Mouse (Mus musculus) heart, embryonic 12.5 days (tissue): ENCODE data around the gene Rhof. TPM values are rescaled to one million over a fixed set of nuclear protein-coding genes. Genes with fewer than 3 reads are reported as not detected.

Experiments used
- ATAC-seq: fragments of 200-750 bp; cut with Nextera tagmentation; 2 replicates; pipeline ENCODE4 v1.8.0; 2017; ENCODE audit warnings: moderate TSS enrichment, moderate library complexity; ENCODE audit not compliant: insufficient number of reproducible peaks, low FRiP score
- H3K27ac ChIP-seq: fragments of 300-500 bp; sonication (generic); 2 replicates; pipeline ENCODE4 v1.5.1; 2016; ENCODE audit warnings: mild to moderate bottlenecking, moderate library complexity; ENCODE audit not compliant: poor library complexity, severe bottlenecking
- H3K27me3 ChIP-seq: fragments of 300-500 bp; sonication (generic); replicated peaks from 2 replicates; pipeline ENCODE4 v1.6.1; 2016; ENCODE audit warnings: mild to moderate bottlenecking, moderate library complexity
- H3K36me3 ChIP-seq: fragments of 300-500 bp; sonication (generic); 2 replicates; pipeline ENCODE4 v1.6.1; 2016; ENCODE audit warnings: mild to moderate bottlenecking, moderate library complexity
- H3K4me1 ChIP-seq: fragments of 300-500 bp; sonication (generic); replicated peaks from 2 replicates; pipeline ENCODE4 v1.6.1; 2016; ENCODE audit warnings: mild to moderate bottlenecking
- H3K4me2 ChIP-seq: fragments of 300-500 bp; sonication (generic); 2 replicates; pipeline ENCODE4 v1.6.1; 2016; ENCODE audit warnings: mild to moderate bottlenecking, moderate library complexity
- H3K4me3 ChIP-seq: fragments of 300-500 bp; sonication (generic); 2 replicates; pipeline ENCODE4 v1.5.1; 2016; ENCODE audit warnings: mild to moderate bottlenecking
- H3K9ac ChIP-seq: fragments of 300-500 bp; sonication (generic); 2 replicates; pipeline ENCODE4 v1.6.1; 2016; ENCODE audit warnings: mild to moderate bottlenecking, moderate library complexity
- H3K9me3 ChIP-seq: fragments of 300-500 bp; sonication (generic); replicated peaks from 2 replicates; pipeline ENCODE4 v1.6.1; 2016; ENCODE audit warnings: mild to moderate bottlenecking, moderate library complexity
- WGBS: fragments of 180-500 bp; shearing (Covaris S2); methylation state at CpG from one replicate; pipeline ENCODE4 v1.1.7; 2016; 5-methylcytosine and 5-hydroxymethylcytosine counted together
- polyA plus RNA-seq: library from polyadenylated mRNA; unstranded; fragments of >200 nt; fragmentation: Nextera tagmentation; extraction: Ambion mirVana; gene quantifications from 2 replicates; pipeline ENCODE4 v1.2.1, GENCODE M21; 2016

Rhof gene
- polyA plus RNA-seq, 1 experiment from 2014 or later = 1.3 TPM

DNA sequence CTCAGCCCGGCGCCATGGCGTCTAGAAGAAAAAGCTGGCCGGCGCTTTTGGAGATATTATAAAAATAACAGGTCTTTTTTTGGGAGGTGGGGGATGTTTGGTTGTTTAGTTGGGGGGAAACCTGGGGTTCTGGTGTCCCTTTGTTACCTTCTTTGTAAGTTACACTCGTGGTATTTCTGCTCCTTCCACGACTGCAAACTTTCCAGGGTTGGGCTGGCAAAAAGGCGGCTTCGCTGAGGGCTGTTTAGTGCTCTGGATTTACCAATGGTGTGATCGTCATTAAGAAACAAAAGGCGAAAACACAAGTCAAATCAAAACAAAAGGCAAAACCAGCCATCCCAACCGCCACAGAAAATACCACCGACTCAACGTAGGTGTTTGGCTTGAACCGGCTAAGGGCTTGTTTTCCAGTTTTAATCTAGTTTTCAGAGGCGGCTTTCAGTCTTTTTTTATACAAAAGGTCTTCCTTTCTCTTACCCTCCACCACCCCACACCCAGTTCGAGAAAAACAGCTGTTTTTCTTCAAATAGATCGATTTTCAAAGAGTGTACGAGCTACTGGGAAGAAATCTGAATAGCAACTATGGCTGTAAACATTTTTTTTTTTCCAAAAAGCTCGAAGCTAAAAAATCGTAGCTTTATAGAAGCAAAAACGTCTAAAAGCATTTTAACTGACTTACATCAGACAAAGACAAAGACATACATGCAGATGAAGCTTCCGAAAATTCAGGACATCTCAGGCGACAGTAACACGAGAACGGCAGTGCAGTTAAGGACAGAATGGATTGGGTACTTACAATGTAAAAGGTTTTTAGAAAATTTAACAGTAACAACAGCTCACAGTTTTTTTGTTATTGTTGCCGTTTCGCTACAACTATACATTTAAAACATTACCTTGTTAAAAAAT lies 7.5 kb upstream of the Rhof start:
- 1% methylated on average over 28 of the region's 28 CpGs for WGBS
- peak overlapping the region; percentile 100 for H3K27ac ChIP-seq
- peak overlapping the region; percentile 67 for H3K4me3 ChIP-seq
- peaks cover 60% of the 10 kb centered on the region for H3K4me1 ChIP-seq
- no peaks in the 10 kb centered on the region for H3K27me3 ChIP-seq
- H3K36me3 ChIP-seq = peaks cover 2% of the 10 kb centered on the region; the same call in 1 of the 2 replicates
- H3K9me3 ChIP-seq = no peaks in the 10 kb centered on the region
- ATAC-seq = no peak
- peak overlapping the region; percentile 94 for H3K4me2 ChIP-seq
- H3K9ac ChIP-seq = peak overlapping the region; percentile 98

DNA sequence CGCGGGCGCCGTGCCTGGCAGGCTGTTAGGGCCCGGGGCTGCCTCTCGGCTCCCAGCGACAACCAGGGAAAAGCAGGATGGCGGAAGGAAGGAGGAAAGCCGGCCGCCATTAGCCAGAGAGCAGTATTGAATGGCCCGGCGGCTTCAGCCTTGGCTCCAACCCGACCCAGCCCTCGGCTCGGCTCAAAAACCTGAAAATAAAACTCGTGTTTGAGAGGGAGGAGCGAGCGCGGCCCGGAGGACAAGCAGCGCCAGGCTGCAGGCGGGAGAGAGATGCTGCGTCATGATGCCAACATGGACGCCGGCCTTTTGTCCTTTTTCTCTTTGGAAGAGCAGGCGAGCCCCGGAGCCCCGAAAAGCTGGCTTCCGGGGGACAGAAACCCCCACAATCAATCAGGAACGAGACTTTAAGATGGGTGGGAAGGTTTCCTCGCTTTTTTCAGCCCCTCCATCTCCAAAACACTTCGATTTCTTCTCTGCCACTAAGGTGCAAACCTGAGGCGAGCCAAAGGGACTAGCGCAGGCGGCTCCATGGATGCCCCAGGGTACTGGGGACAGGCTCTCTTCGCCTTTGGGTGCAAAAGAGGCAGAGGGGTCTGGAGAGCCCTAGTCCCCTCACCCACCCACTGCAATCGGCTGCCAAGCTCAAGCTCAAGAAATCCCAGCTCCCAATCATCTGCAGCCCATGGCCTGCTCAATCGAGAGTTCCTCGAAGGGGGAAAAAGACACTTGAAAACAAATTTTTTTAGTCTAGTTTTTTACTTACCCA lies 6.6 kb upstream of the Rhof start:
- peak overlapping the region; percentile 94 for H3K4me2 ChIP-seq
- under 1% methylated on average over 39 of the region's 39 CpGs for WGBS
- H3K27ac ChIP-seq = peak overlapping the region; percentile 100
- peaks cover 60% of the 10 kb centered on the region for H3K4me1 ChIP-seq
- peak overlapping the region; percentile 67 for H3K4me3 ChIP-seq
- no peaks in the 10 kb centered on the region for H3K9me3 ChIP-seq
- H3K27me3 ChIP-seq = no peaks in the 10 kb centered on the region
- H3K36me3 ChIP-seq = no peaks in the 10 kb centered on the region
- ATAC-seq = no peak
- H3K9ac ChIP-seq = peak overlapping the region; percentile 98

DNA sequence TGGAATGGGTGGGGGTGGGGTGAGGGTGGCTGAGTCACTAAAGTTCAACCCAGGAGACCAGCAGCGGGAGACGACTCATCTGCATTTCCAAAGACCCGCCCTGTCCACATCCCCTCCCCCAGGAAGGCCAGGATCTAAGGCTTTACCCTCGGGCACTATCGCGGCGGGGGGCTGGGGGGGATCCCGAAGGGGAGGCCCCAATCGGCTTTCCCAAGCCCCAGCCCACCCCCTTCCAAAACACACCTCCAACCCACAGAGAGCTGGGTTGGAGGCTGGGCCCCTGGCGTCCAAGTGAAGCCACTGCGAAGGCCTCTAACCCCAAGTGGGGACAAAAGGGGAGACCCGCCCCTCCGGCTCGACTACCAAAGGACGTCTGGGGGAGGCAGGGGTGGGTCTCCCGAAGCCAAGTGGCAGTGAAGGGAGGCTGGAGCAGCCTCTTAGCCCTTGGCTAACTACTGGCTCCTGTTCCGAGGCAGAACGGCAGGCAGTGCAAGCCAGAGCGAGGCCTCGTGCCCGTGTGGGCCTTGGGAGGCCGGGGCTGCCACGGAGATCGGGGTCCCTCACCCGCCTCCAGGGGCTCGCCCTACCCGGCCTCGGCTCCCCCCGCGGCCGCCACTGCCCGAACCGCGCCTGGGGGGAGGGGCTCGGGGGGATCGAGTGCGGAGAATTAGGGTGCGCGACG lies 5.9 kb upstream of the Rhof start:
- peak; percentile 65 for ATAC-seq

DNA sequence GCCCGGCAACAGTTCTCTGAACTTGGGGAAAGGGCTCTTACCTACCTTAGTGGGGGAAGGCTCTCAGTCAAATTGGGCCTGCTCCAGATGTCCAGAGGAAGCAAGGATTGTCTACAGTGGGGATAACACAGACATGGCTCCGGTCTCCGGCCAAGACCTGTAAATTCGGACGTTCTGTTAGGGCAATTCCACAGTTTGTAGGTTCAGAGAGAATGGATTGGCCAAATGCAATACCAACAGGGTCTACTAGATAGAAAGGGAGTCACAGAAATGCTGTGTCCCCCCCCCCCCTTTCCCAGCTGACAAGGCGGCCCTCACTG lies 5.4 kb upstream of the Rhof start:
- no peak for ATAC-seq
- 2% methylated on average over 6 of the region's 6 CpGs for WGBS
- Histone ChIP-seq H3K9me3 (no peaks in the 10 kb centered on the region), H3K27ac (peak overlapping the region; percentile 100), H3K9ac (peak overlapping the region; percentile 98), H3K27me3 (no peaks in the 10 kb centered on the region), H3K4me3 (peak overlapping the region; percentile 67), H3K36me3 (no peaks in the 10 kb centered on the region), H3K4me2 (peak overlapping the region; percentile 94), H3K4me1 (peaks cover 65% of the 10 kb centered on the region)

More for the DNA sequence above, 5.9 kb upstream of the Rhof start:
- Histone ChIP-seq H3K4me2 (peak overlapping the region; percentile 94), H3K27ac (peak overlapping the region; percentile 100), H3K4me3 (peak overlapping the region; percentile 67), H3K9me3 (no peaks in the 10 kb centered on the region), H3K36me3 (no peaks in the 10 kb centered on the region), H3K27me3 (no peaks in the 10 kb centered on the region), H3K9ac (peak overlapping the region; percentile 98), H3K4me1 (peaks cover 60% of the 10 kb centered on the region)
- WGBS = under 1% methylated on average over 40 of the region's 40 CpGs

DNA sequence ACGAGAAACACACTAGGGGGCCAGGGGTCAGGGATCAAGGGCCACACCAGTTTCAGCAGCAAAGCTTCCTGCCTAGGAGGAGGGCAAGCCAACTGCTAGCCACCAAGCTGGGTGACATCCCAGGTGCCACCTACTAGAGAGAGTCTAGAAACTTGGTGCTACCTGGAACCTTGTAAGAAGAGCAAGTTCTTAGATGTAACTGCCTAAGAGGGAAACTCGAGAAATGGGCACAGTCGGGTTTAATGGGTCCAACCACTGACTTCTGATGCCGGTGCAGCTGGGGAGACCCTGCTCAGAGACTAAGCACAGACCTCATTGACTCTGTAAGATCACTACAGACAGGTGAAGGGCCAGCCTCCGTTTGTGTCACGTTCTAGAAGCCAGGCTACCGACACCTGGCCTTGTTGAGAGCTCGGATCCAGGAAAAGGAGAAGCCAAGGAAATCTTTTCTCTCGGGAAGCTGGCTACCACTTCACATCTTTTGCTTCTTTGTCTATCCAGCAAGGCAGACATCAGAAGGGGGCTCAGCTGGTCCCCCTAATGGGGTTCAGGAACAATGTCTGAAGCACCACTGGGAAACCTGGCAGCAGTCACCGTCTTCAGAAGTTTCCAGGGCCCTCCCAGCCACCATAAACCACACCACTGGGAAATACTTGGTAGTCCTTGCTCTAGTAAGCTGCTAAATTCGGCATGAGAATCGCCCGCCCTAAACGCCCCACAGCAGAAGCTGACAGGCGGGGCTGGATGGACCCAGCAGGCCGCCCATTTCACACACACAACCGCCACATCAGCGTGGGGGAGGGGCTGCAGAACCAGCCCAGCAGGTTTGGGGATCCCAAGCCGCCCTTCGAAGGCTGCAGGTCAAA lies 4.8 kb upstream of the Rhof start:
- ATAC-seq = no peak
- H3K27me3 ChIP-seq = no peaks in the 10 kb centered on the region
- H3K27ac ChIP-seq = peak overlapping the region; percentile 100
- WGBS = 2% methylated on average over 20 of the region's 20 CpGs
- no peaks in the 10 kb centered on the region for H3K9me3 ChIP-seq
- peak overlapping the region; percentile 94 for H3K4me2 ChIP-seq
- H3K4me3 ChIP-seq = peak overlapping the region; percentile 67
- H3K9ac ChIP-seq = peak overlapping the region; percentile 98
- H3K4me1 ChIP-seq = peaks cover 71% of the 10 kb centered on the region
- H3K36me3 ChIP-seq = no peaks in the 10 kb centered on the region

DNA sequence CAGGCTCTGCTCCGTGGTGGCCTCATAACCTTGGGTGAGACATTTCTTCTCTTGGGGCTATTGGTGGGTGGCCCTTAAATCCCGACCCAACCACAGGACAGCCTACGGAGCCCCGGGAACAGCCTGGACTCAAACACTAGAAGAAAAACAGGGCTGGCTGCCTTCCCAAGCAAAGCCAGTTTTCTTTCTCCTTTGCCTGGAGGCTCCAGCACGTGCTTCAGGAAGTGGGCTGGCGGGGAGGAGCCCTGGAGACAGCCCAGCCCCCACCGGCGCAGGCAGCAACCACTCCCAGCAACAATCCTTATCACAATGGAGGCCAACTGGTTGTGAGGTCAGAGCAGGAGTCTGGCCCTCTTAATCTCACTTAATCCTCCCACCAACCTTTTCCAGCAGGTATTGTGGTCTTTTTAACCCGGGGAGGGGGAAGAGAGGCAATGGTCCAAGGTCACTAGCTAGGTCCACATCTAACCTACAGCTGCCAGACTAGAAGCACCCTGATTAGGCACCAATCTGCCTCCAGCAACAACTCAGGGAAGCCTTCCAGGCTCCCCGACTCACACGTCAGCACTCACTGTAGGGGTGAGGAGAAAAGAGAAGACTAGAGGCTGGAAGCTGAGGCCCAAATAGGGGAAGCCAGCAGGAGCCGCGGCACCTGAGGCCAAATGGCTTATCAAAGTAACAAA lies 4.0 kb upstream of the Rhof start:
- peak overlapping the region; percentile 100 for H3K27ac ChIP-seq
- peak overlapping the region; percentile 67 for H3K4me3 ChIP-seq
- no peaks in the 10 kb centered on the region for H3K36me3 ChIP-seq
- no peaks in the 10 kb centered on the region for H3K9me3 ChIP-seq
- H3K27me3 ChIP-seq = no peaks in the 10 kb centered on the region
- ATAC-seq = peak; percentile 78
- 0% methylated on average over 13 of the region's 13 CpGs for WGBS
- H3K4me1 ChIP-seq = peaks cover 78% of the 10 kb centered on the region
- H3K9ac ChIP-seq = peak overlapping the region; percentile 98
- peak overlapping the region; percentile 94 for H3K4me2 ChIP-seq

DNA sequence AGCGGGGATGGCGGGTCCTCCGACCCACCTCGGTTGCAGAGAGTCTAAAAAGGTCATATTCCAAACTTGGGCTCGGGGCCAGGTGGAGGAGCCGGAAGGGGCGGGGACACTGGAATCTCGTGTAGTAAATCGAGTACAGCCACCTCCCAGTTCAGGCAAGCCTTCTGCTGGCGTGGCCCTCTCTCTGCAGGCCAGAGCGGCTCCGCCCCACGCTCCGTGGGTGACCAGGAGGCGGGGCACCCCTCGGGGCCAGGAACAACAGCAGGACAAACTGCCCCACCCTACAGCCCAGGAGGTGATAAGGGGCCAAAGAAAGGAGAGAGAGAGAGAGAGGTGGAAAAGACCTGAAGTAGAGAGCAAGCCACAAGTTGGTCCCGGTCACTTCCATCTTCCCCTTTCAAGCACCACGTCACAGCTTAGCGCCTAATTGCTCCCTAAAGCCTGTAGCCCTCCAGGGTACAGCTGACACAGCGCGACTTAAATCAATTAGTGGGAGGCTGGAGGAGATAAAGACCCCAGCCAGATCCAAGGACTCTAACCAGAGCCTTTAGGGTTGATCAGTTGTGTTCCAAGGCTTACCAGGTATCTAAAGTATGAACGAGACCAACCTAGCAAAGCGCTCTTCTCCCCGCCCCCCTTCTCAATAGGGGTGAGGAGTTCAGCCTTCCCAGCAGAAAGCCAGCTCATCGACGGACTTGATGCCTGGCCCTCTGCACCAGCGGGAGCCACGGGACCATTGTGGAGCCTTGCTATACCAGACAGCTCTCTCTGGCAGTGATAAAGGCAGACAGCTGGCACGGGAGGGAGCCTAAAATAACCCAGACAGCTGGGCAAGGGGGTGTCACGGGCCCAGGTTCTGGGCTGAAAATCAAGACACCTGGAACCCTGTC lies 3.2 kb upstream of the Rhof start:
- ATAC-seq = peak; percentile 75
- WGBS = under 1% methylated on average over 30 of the region's 30 CpGs

DNA sequence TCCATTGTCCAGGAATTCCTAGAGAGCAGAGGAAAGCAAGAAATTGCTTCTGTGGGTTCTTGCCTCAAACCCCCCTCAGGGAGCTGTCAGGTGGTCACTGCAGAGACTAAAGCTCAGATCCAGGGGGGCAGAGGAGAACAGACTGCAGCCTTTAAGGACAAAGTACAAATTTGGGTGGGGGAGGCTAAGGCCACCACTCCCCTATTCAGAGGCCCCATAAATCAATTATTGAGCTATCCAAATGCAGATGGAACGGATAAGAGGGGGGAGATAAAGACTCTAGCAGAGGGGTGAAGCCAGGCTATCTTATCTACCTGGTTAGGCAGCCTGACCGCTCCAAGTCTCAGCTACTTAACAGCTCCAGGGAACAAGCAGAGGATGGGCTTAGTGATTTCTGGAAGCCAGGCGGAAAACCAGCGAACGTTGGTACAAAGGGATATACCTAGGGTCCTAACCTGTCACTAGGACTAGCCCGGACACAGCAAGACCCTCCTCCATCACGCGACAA lies 2.4 kb upstream of the Rhof start:
- H3K27ac ChIP-seq = peak overlapping the region; percentile 100
- peaks cover 78% of the 10 kb centered on the region for H3K4me1 ChIP-seq
- H3K9me3 ChIP-seq = no peaks in the 10 kb centered on the region
- peak overlapping the region; percentile 67 for H3K4me3 ChIP-seq
- H3K9ac ChIP-seq = peak overlapping the region; percentile 98; the same call in 1 of the 2 replicates
- peak overlapping the region; percentile 94 for H3K4me2 ChIP-seq
- ATAC-seq = no peak
- WGBS = 14% methylated on average over 8 of the region's 8 CpGs
- no peaks in the 10 kb centered on the region for H3K36me3 ChIP-seq
- no peaks in the 10 kb centered on the region for H3K27me3 ChIP-seq

More for the DNA sequence above, 3.2 kb upstream of the Rhof start:
- H3K9me3 ChIP-seq = no peaks in the 10 kb centered on the region
- peak overlapping the region; percentile 94 for H3K4me2 ChIP-seq
- no peaks in the 10 kb centered on the region for H3K36me3 ChIP-seq
- peaks cover 78% of the 10 kb centered on the region for H3K4me1 ChIP-seq
- peak overlapping the region; percentile 100 for H3K27ac ChIP-seq
- no peaks in the 10 kb centered on the region for H3K27me3 ChIP-seq
- peak overlapping the region; percentile 98 for H3K9ac ChIP-seq
- peak overlapping the region; percentile 67 for H3K4me3 ChIP-seq

DNA sequence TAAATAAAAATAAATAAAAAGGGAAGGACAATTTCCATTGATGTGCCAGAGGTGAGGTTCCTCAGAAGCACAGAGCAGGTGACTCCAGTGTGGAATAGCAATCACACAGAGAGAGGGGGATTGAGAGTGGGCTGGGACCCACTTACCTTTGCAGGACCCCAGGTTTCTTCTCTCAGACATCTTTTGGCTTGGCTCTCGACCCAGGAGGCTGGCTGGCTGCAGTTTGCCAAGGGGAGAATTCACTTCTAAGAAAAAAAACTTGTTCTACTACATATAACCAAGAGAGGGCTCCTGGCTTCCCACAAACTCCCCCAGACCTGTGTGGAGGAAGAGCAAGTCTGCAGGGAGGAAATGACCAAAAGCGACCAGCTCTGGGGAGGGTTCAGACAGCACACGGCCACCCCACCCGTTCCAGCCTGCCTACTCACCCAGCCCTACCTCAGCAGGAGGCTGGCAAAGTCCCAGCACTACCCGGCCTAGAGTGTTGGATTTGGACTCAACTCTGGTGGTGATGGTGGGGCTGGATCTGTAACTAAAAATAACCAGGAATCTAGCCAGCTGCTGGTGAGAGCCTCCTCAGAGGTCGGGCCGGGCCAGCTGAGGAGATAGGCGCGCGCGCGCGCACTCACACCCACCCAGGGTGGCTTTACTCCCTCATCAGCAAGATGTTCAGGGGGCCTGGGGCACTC lies 1.8 kb upstream of the Rhof start:
- no peaks in the 10 kb centered on the region for H3K27me3 ChIP-seq
- peaks cover 77% of the 10 kb centered on the region for H3K4me1 ChIP-seq
- peak overlapping the region; percentile 94 for H3K4me2 ChIP-seq
- peak overlapping the region; percentile 67 for H3K4me3 ChIP-seq
- no peak for ATAC-seq
- no peaks in the 10 kb centered on the region for H3K9me3 ChIP-seq
- 4% methylated on average over 13 of the region's 13 CpGs for WGBS
- no peaks in the 10 kb centered on the region for H3K36me3 ChIP-seq
- H3K27ac ChIP-seq = peak overlapping the region; percentile 100
- peak overlapping the region; percentile 98 for H3K9ac ChIP-seq
